Mouse (Mus musculus): ENCODE data around the gene Gm11937.

Gene Gm11937

DNA sequence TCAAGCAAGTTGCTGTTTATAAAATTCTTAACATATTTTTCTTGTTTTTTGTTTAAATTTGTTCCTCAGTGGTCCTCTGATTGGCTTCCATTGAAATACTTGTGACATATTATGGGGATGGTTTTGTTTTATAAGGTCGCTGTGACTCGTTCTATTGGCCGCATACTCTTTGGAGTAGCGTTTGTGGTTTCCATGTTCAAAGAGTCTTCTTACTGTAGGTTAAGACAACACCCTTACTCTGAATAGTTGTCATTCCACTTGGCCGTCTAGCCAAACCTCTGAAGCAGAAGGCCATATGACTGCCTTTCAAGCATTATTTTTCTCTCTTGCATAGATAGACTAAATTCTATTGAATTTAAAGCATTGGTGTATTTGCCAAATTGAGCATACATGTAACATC is 28.9 kb downstream of the Gm11937 start:
- DNase-seq, result no peak

DNA sequence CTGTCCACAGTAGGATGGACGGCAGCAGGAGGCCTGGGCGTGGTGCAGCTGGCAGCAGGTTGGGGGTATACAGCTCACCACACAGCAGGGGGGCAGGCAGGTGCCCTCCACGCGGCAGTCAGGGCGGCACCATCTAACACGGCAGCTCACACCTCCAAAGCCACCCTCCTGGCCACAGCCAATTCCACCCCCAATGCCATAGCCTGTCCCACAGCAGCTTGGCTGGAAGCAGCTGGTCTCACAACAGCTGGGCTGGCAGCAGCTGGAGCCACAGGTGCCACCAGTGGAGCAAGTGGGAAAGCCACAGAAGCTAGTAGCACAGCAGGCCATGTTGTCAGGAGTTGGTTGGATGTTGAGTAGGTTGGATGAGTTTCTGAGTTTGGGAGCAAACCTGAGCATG is 29.4 kb downstream of the Gm11937 start, which contains the start of gene Krtap1-5:
Gene Krtap1-5 (minus strand): TSS at position 381 of the 400 bp plus-strand sequence.
- no peak for DNase-seq

DNA sequence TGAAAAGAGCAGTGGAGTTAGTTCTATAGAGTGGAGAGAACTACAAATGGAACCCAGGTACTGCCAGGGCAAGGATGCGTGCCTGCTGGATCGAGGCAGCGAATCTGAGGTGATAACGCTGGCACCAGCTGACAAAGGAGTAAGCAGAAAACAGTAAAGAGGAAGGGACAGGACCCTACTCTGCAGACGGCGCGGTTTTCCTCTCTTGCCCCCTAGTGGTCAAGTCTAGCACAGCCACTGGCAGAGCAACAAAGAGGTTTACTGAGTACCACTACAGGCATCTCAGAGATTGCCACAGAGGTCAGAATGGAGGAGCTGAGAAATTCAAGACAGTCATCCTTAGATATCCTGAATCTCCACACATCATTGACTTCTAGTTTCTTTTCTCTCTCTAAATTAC is 35.9 kb downstream of the Gm11937 start:
- DNase-seq, result peak; percentile 85

DNA sequence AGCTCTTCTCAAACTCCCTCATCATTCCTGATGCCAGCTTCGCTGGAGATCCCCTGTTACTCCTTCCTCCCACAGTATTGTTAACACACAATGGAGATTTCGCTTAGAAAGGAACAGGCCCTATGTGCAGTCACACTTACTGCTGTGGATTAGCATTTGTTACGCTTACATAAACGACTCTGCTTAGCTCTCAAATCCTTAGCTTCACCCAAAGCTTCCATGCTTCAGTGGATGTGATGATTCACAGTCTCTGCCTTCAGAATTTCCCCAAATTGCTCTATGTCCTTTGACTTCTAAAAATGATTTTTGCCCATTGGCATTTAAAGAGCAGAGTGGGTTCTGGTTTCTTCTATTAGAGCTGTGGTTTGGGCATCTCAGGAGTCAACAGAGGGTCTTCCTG is 36.8 kb downstream of the Gm11937 start:
- no peak for DNase-seq

DNA sequence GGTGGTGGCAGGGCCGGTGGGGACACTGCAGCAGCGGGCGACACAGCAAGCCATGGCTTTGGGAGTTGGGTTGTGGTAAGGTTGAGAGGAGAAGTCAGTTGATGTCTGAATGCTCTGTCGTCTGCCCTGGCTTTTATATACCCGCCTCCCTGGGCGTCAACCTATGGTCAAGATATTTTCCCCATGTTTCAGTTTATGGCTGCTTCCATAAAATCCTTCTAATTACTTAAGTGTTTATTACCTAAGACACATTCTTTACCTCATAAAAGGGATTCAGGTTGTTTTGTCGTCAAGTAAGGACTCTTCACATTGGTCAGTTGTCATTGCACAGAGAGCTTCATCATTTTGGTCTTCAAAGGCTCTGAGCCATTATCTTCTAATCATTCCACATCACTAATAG is 43.5 kb downstream of the Gm11937 start, which contains the start of gene Krtap3-1:
Gene Krtap3-1 (minus strand): TSS at position 101 of the 400 bp plus-strand sequence.
- no peak for DNase-seq

DNA sequence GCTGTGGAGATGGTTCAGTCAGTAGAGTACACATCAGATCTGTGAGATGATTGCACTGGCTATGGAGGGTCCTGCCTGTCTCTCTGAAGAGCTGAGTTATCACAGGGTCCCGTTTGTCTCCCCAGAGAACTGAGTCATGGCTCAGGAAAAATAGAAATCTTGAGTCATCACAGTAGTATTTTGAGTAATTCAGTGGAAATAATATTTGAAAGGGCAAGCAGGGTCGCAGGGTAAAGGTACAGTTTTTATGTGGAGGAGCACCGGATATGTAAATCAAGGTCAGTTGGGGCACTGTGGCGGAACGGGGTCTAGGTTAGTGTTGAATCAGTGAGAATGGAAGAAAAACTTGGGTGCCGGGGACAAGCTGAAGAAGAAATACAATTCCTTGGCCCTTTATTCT is 47.4 kb downstream of the Gm11937 start:
- DNase-seq, result no peak

All from lung, postnatal 10 days (tissue).